Mouse (Mus musculus) testis, postnatal 14 days (tissue): ENCODE measurements at regions not wholly inside any gene's neighbourhood (a gene's known extent, or its start where the extent isn't known, plus 50 kb on each side); places are given as distances from the start of the nearest gene placed in this dataset.

Experiments
- DNase-seq: peaks from one replicate; pipeline ENCODE4 v3.0.0; 2021; ENCODE audit warnings: low spot score

- DNase-seq: no peak
Observed at GRCm38 (mm10) chr12:110332616-110333154, 53.8 kb downstream of the Dio3 start.

- no peak for DNase-seq
Observed at GRCm38 (mm10) chr12:110334609-110335008, 55.7 kb downstream of the Dio3 start.

GRCm38 (mm10) chr12:110344280-110344827 is 65.5 kb downstream of the Dio3 start:
- DNase-seq: no peak

- no peak for DNase-seq
Observed at GRCm38 (mm10) chr12:110349621-110350020, 70.8 kb downstream of the Dio3 start.

DNA sequence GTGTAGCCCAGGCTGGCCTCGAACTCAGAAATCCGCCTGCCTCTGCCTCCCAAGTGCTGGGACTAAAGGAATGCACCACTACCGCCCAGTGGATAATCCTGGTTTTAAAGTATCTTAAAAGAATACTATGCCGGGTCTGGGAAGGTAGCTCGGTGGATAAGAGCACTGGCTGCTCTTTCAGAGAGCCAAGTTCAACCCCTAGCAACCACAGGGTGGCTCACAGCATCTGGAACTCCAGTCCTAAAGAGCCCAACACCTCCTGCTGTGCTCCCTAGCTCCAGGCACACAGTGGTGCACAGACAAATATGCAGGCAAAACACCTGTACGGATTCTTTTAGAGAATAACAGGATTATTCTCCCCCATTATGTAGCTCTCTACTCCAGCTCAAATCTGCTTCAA is 77.0 kb downstream of the Dio3 start:
- no peak for DNase-seq

DNA sequence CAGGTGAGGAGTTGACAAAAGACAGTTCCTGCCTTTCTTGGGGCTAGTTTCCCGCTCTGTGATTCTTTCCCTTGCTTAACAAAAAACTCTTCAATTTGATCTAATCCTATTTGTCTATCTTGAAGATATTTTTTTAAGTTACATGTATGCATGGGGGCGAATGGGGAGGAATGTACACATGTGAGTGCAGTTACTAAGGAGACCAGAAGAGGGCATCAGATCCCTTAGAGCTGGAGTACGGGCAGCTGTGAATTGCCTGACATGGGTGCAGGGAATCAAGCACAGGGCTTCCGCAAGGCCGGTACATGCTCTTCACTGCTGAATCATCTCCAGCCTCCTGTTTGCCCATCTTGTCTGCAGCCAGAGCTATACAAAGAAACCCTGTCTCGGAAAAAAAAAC is 79.8 kb upstream of the Ppp2r5c start:
- no peak for DNase-seq

- DNase-seq: no peak
Observed at GRCm38 (mm10) chr12:110367822-110368221, 79.1 kb upstream of the Ppp2r5c start.

- no peak for DNase-seq
Observed at GRCm38 (mm10) chr12:110371886-110372690, 74.8 kb upstream of the Ppp2r5c start.

- DNase-seq: no peak
Observed at GRCm38 (mm10) chr12:110372986-110373385, 73.9 kb upstream of the Ppp2r5c start.

GRCm38 (mm10) chr12:110373408-110374065 is 73.4 kb upstream of the Ppp2r5c start:
- peak; percentile 79 for DNase-seq

- no peak for DNase-seq
Observed at GRCm38 (mm10) chr12:110375139-110375538, 71.8 kb upstream of the Ppp2r5c start.

- no peak for DNase-seq
Observed at GRCm38 (mm10) chr12:110376062-110376837, 70.7 kb upstream of the Ppp2r5c start.

GRCm38 (mm10) chr12:110376838-110377150 is 70.1 kb upstream of the Ppp2r5c start:
- DNase-seq: no peak

DNA sequence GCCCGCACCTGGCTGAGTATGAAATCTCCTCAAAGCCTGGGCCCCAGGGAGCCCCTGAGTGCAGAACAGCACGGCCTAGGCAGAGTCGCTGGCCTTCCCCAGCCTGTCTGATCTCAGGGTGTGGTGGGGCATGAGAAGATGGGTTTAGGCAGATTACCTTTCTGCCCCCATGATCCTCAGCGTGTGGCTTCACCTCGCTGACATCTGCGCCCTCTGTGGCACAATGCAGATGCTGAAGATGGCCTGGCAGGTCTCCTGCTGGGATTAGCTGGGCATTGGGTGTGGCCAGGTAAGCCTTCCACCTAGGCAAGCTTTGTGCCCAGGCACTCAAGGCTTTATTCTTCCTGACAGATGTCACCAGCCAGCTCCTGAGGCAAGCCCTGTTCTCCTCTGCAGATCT is 69.6 kb upstream of the Ppp2r5c start:
- no peak for DNase-seq

DNA sequence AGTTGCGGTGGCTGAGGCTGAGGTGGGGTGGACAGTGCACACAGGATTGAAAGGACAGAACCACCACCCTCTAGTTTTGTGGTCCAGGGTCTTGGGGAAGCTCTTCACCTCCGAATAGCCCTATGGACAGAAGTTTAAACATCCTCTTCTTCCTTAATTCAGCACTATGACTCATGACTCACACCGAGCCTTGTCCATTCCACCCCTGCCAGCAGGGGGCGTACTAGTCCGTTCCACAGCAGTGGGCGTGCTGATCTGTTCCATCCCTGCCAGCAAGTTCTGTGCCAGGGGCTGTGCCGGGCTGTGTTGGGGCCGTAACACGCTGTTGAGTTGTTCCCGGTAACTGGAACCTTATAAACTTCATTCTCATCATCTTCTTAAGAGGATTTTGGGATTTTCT is 69.2 kb upstream of the Ppp2r5c start:
- peak; percentile 61 for DNase-seq

- no peak for DNase-seq
Observed at GRCm38 (mm10) chr12:110378302-110378701, 68.6 kb upstream of the Ppp2r5c start.

DNA sequence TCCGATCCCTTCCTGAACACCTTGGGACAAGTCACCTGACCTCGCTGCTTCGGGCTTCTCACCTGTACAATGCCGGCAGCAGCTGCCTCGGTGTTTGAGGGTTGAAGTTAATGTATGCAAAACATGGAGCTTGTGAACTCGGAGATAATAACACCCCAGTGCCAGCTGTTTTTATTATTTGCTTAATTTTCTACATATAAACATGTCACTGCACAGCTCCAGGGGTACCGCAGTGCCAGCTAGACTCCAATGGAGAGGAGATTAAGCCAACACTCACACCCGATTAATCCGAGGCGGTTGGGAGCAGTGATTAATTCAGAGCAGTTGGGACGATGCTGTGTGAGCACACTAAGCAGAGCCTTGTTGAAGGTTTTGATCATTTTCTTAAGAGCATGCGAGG is 67.2 kb upstream of the Ppp2r5c start:
- DNase-seq: no peak

- DNase-seq: no peak
Observed at GRCm38 (mm10) chr12:110380831-110381750, 65.8 kb upstream of the Ppp2r5c start.

DNA sequence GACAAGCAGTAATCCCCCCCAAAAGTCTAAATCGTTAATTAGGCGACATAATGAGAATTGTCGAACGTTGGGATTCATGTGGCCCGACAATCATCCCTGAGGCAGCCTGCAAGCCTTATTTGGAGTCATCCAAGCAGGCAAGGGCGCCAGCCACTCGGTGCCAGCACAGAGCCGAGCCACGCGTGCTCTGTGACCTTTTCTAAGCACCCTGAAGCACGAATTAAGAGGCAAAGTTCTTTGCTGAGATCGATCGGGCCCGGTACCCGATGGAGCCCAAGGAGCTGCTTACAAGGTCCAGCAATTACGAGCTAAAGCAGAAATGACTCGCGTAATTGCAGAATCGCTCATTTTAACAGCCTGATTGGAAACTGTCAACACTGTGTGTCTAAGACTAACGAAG is 61.9 kb upstream of the Ppp2r5c start:
- DNase-seq: no peak

GRCm38 (mm10) chr12:110385801-110386599 is 60.9 kb upstream of the Ppp2r5c start:
- DNase-seq: no peak
